Mouse (Mus musculus): Measurements from ENCODE around the gene Arhgap24.

The Arhgap24 gene

DNA sequence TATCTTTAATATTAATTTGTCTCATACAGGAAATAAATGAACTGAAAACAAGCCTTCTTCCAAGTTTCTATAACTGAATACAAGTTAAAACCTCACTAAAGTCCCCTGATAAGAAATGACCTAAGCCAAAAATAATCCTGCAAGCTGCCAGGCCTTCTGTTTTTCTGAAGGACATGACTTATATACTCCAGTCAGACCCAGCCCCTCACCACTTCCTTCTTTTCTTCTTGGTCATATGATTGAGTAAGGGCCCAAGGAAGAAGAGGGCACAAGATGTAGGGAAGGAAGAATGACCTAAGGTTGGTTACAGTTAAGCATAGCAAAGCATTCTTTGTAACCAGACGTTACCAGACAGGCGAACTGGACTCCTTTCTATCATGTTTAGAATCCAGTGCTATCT, 21.1 kb downstream of the Arhgap24 start:
- no peak for DNase-seq (ENCODE audit: low spot score)

DNA sequence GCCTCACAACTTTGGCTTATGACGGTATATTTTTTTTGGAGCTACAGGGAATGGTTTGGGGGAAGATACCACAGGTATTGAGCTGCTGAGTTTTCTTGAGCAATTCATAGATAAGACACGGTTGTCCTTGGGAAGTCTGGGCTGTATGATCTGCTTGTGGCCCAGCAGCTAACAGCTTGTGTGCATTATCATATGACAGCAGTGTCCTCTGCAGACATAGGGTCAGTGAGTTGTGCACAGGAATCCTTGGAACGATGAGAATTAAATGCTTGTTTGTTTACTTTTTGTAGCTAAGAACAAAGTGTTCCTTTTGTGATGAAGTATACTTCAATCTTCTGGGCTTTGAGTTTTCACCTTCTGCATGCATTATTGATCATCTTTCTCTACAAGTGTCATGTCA, 21.9 kb downstream of the Arhgap24 start:
- DNase-seq (ENCODE audit: low spot score): no peak

DNA sequence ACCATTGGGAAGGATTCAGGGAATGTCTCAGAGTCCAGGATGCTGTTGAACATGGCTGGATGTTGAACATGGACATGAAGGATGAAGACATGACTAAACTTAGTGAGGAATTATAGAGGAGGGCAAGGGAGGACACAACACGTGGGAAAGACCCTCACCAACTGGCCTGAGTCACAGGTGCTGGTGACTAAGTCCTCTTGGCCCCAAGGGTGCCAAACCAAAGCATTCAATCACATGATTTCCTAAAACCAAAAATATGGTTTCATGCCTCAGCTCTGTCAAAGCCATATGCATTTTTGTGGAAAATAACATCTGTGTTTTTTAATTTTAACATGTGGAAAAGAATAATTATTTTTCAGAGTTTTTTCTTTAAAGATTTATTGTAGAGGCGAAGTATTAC, 22.7 kb downstream of the Arhgap24 start:
- no peak for DNase-seq (ENCODE audit: low spot score)

DNA sequence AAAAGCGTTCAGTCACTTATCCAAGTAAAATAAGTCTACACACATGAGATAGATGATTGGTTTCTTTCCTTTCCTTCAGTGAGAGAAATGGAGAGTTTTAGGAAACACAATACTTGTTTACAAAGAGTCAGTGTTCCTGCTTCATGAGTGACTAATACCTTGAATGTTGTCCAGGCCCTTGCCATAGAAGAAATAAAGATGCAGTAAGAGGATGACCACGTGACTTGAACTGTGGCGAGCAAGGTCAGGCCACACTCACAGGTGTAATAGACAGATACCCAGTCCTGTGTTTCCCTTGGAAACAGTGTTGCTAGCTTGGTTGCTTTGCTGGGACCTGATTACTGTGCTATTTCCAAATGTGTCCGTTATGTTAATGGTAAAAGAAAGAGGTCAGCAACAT, 23.4 kb downstream of the Arhgap24 start:
- no peak for DNase-seq (ENCODE audit: low spot score)

DNA sequence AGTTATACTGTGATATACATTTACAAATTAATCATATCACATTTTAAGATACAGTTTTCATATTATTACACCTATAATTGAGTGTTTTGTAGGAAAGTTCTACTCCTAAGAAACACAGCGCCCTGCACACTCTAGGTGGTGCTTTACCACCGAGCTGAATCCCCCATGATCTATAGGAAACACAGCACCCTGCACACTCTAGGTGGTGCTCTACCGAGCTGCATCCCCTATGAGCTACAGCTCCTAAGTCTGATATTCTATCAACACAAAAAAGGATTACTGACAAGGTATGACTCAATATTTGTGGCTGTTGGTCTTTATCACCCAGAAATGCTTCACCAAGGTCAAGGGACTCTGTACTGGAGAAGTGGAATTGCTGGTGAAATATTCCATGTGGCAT, 27.0 kb downstream of the Arhgap24 start:
- no peak for DNase-seq (ENCODE audit: low spot score)

DNA sequence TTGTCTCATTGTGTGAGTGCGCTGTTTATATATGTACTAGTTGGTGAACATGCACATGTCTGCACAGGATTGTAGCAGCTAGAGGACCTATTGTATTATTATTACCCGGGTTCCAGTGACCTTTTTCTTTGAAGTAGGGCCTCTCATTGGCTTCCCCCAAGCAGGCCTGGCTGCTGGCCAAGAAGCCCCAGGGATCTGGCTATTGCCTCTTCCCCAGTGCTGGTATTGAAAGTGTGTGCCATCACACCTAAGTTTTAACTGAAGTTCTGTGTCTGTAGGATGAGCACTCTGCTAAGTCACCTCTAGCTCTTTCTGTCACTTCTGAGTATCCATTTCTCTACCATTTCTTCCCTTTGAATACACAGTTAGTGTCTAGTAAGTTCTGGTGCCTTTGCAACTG, 28.2 kb downstream of the Arhgap24 start:
- no peak for DNase-seq (ENCODE audit: low spot score)

DNA sequence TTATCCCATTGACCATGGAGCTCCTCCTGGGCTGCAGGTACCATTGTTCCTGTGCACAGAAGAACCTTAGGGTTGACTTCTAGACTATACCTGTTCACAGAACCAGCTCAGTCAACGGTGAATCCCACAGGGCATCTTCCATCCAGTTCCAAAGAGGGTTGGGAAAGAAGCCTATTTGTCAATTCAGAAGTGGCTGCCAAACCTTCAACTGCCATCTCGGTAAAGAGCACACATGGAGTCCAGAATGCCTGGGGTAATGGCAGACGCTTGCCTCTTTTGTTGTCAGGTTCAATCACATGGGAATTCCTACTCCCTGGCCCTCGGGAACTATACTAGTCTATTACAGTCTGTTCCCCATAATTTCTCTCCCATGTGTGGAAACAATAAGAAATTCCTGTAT, 30.5 kb downstream of the Arhgap24 start:
- DNase-seq (ENCODE audit: low spot score): no peak

DNA sequence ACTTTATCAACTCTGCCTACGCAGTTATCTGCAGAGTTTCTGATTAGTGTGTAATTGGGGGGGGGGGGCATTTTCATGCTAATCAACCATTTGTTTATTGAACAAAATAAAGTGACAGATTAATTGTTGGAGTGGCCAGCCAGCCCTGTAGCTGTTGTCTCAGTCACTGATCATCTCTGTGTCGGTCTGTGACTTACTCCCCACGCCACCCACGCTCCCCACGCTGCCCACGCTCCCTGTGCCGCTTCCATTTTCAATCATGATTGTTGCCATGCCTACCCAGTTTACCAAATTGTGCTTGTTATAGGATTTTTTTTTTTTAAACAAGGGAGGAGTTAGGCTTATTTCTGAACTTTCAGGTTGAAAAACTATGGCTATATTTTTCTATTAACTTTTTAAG, 34.3 kb downstream of the Arhgap24 start:
- no peak for DNase-seq (ENCODE audit: low spot score)

DNA sequence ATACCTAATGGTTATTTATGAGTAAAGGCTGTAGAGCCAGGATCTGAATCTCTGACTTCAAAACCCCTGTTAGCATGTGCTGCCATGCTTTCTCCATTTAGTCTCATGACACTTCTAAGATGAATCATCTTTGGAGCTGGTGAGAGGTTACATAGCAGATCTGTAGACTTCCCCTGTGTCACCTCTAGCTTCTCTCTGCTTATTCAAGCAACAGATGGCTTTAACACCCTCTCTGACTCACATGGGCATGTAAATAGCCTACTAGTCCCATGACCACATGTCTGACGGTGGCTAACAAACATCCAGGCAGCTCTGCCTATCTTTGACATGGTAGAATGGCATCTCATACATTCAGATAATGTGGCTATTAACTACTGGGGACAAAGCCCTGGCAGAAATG, 39.3 kb downstream of the Arhgap24 start:
- DNase-seq (ENCODE audit: low spot score): no peak

DNA sequence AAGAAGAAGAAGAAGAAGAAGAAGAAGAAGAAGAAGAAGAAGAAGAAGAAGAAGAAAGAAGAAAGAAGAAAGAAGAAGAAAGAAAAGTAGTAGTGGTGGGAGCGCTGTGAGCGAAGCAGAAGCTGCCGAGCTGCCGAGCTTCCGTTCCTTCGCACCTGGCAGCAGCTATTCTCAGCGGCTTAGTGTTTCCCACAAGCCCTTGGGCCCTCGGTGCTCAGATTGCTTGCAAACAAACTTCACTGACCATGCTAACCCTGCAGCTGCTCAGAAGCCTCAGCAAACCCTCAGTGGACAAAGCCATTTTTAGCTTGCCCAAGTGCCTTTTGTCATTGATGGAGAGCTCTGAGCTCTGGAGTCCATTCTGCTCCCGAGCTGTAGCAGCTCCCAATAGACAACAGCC, 54.1 kb downstream of the Arhgap24 start:
- no peak for DNase-seq (ENCODE audit: low spot score)

DNA sequence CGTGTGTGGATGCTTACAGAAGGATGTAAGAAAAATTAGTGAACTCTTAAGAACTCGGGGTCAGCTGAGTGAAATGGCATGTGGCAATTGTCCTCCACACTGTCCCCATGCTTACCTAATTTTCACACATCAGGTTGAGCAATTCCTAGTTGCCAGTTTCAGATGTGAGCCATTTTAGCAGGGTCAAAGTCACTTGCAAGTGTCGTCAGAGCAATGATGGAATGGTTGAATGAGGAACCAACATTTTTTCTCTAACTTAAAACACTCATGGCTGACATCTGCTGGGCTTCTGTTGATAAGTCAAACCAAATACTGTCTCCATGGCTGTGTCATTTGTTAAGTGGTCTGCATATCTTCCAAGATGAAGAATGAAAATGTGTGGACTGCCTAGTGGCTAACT, 56.6 kb downstream of the Arhgap24 start:
- no peak for DNase-seq (ENCODE audit: low spot score)

DNA sequence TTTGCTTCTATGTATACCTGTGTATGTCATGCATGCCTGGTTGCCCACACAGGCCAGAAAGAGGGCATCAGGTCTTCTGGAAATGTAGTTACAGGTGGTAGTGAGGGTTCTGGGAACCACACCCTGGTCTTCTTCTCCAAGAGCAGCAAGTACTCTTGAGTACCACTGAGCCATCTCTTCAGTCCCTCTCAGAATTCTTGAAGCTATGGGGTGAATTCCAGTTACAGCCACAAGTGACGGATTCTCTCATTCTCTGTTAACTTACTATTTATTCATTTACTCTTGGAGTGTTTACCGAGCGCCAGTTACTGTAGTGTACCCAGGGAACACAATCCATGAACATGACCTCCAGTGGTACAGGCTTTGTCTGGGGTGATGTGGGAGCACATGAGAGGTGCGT, 65.1 kb downstream of the Arhgap24 start:
- no peak for DNase-seq (ENCODE audit: low spot score)

DNA sequence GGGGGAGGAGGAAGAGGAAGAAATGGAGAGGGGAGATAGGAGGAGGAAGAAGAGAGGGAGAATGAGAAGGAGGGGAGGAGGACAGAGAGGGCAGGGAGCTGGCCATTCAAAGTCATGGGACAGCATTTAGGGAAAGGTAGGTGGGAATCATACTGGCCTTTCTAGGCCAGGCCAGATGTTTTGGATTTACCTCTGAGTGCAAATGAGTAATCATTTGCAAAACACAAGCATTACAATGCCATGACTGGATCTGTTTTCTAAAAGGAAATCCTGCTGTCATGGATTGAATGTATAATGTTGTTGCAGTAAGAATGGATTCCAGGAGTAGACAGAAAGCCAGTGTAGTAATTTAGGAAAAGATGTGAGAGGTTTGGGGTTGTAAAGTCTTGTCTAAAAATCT, 66.6 kb downstream of the Arhgap24 start:
- DNase-seq (ENCODE audit: low spot score): no peak

DNA sequence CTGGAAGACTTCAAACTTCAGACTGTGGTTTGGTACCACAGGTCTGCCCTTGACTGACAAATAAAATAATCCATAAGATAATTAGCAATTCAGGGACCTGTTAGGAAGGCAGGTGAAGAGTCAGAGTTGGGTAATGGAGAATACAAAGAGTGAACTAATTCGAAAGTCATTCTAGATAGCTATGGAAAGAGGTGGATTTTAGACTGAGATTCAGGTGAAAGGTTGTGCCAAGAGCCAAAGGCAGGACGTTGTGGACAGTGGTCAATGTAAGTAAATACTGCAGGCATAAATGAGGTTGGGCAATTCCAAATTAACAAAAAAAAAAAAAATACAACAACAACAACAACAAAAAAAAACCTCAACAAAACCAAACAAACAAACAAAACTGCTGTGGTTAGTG, 67.2 kb downstream of the Arhgap24 start:
- no peak for DNase-seq (ENCODE audit: low spot score)

DNA sequence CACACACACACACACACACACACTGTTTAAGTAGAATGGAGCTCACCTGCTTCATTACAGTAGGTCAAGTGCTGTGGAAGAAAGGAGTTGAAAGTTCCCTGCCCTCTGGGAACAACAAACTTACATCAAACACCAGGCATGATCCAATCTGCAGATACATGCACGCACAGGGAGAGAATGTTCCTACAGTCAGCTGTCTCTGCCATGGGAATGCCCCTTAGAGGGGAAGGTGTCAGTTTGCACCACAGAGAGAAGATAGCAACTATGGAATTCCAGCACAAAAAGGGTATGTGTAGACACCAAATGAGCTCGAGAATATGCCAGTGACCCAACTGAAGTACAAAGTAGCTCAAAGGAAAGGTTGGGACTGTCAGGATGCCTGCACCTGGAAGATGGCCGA, 69.0 kb downstream of the Arhgap24 start:
- DNase-seq (ENCODE audit: low spot score): no peak

DNA sequence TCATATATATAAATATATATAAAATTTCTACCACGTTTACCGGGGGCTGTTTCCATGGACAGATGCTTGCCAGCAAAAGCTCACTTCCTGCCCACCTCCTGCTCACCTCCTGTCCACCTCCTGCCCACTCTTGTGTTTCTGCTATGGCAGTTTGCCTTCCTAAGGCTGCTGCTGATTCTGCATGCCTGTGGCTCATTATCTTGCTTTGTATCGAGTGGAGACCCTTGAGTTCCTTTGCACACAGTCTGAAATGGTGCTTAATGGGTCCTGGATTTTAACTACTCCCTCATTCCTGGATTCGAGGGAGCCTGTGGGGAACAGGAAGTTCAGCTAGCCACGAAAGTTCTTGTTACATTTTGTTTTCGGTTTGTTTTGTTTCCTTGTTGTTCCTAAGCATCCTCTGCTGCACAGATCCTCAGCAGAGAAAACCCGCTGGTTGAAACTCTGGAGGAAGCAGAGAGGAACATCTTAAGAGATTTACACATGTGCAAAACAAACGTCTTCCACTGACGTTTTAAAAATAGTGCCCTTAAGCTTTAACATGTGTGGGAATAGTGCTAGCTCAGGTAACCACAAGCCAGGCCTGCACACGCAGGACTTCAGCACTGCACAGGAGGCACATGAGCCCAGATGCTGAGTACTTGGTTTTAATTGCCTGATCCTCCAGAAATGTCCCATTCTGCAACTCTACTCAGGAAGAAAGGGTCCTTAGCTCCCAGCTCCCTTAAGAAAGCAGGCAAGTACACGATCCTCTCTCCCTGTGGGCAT, 69.9 kb downstream of the Arhgap24 start:
- DNase-seq (ENCODE audit: low spot score): no peak

DNA sequence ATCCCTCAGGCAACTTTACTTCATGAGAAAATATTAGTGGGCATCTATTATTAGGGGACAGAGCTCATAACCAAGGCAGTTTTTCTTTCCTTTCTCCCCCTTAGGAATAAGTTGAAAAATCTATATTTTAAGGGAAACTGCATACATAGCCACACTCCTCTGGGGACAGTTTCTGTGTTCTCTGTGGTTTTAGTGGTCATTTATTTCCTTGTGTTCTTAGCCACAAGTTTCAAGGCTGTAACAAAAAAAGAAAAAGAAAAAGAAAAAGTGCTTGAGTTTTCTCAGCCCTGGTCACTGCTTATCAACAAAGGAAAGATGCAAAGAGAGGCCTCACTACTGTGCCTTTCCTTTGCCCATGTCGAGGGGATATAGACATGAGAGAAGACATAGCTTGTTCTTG, 71.3 kb downstream of the Arhgap24 start:
- no peak for DNase-seq (ENCODE audit: low spot score)

DNA sequence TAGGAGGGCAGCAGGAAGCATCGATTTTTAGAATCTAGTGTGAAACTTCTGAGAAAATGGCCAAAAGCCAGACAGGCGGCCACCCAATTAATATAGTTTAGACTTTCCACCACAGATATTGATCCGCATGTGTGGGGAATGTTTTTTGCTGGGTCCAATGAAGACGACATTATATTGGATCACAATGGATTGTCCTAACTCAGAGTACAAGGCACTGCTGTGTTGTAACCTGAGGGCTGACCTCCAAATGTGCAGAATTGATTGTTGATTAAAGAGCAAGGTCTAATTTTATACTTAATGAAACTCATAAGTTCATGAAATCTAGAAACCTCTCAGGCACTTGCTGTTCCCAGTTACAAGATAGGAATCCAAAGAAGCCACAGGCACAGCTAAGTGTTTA, 74.8 kb downstream of the Arhgap24 start:
- no peak for DNase-seq (ENCODE audit: low spot score)

DNA sequence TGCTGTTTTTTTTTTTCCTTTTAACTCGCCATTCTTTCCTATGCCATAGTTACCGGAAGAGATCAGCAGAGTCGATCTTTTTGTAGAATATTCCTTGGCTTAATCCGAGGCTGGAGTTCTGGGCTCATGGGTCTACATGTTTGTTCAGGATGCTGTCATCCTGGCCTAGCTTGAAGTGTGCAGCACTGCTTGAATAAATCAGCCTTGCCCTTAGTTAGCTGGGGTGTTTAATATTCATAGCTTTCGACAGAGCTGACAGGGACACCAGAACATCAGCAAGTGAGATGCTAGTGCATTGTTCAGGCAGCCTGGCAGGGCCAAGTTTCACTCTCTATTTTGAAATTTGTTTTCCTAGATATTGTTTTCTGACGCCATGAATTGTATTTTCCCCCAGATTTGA, 79.1 kb downstream of the Arhgap24 start:
- no peak for DNase-seq (ENCODE audit: low spot score)

DNA sequence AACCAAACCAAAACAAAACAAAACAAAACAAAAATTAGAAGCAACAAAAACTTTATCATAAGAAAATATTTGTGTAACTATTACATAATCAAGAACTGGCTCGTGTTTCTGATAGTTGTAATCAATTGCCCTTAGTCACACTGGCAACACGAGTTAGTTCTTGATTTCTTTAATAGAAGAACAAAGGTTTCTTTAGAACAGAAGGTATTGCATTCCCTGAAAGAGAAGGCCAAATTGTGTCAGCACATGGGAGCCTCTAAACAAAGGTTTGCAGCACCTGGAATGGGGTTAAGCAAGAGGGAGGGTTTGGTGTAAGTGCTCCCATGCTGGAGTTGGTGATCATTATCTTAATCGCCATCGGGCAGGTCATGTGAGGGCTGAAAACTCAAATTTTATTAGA, 82.8 kb downstream of the Arhgap24 start:
- DNase-seq (ENCODE audit: low spot score): no peak

DNA sequence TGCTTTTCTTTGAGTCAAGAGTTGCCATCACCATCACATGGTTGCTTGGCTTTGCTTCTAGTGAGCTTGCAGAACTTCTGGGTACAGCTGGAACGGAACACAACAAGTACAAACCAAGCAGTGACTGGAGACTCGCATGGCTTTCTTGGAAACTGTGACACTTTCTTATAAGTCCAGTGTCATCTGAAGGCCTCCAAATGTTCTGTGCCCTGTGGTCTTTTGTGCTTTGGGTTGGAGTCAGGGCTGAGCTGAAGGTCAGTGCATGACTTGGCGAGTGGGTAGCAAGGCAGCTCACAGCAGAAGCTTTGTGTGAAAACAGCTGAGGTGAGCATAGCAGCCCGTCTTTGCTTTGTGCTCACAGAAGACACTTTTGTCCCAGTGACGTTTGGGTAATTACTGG, 87.6 kb downstream of the Arhgap24 start:
- DNase-seq (ENCODE audit: low spot score): no peak

DNA sequence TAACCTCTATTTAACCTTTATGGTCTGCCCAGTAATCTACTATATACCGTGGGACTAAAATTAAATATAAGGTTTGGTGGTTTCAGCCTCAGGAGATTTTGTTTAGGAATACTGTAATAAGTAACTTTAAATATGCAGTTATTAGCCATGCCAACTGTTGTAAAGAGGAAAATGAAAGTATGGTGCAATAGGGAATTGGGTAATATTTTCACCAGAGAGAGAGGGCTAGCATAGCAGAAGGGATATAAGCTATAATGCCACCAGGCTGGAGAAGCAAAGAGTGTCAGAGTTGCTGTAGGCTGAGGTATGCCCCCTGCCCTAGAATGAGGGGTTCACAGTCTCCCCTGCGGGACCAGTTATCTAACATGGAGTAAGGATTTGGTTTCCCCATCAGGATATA, 90.3 kb downstream of the Arhgap24 start:
- no peak for DNase-seq (ENCODE audit: low spot score)

DNA sequence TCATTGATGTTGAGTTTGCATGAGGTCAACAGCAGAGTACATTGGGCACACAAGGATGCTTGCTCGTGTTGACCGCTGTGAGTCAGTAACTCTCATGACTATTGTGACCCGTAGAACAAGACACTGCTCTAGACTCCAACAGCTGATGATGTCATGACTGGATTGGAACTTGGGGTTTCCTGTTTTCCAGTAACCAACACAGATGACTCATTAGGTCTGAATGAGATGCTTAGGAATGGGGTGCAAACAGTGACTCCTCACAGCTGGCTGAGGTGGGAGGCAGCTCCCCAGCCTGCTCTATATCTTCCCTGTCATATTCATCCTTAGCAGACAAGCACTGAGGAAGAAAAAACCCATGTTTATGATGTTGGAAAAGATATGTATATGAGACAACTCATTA, 95.6 kb downstream of the Arhgap24 start:
- DNase-seq (ENCODE audit: low spot score): no peak

DNA sequence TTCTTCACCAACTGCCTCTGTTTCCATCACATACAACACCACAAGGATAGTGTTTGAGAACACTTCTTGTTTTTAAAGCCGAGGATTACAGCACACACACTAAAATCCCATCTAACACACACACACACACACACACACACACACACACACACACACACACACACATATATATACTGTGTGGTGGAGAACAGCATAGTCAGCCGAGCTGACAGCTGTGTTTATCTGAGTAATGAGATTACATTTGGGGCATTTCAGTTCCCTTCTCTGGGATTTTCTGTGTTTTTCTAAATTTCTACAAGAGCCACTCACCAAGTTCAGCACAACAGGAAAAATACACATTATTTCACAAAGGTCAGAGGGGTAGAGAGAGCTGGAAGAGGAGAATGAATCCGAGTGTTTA, 96.5 kb downstream of the Arhgap24 start:
- no peak for DNase-seq (ENCODE audit: low spot score)

DNA sequence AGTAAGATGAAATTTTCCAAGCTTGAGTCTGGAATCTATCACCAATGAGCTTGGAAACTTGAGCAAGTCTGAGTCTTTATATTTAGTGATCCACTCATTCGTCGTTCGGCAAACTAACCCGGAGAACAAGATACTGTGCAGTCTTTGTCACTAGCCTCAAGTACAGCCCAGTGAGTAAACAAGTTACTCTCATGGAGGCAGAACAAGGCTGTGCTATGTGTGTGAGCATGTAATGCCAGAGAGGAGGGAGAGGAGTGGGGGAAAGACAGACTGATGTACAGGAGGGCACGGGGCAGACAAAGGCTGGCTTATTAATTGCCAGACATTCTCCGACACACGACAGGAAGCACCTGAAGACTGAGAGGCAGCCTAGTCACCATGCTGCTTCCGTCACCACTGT, 97.2 kb downstream of the Arhgap24 start:
- no peak for DNase-seq (ENCODE audit: low spot score)
